Mouse (Mus musculus): ENCODE measurements at regions not wholly inside any gene's neighbourhood (a gene's known extent, or its start where the extent isn't known, plus 50 kb on each side); places are given as distances from the start of the nearest gene placed in this dataset.

GRCm38 (mm10) chr11:39899644-39900225 is 795.3 kb downstream of the Mat2b start:
- TF ChIP-seq CTCF (conservative IDR thresholded peaks at IDR 0.05; ENCODE audit: low read length): no peak
- no peak for TF ChIP-seq NANOG (IDR thresholded peaks at IDR 0.05; ENCODE audit: borderline replicate concordance, low read length)
- TF ChIP-seq POU5F1 (IDR thresholded peaks at IDR 0.05; ENCODE audit: borderline replicate concordance, low read length): no peak
